In the genomic region with DNA sequence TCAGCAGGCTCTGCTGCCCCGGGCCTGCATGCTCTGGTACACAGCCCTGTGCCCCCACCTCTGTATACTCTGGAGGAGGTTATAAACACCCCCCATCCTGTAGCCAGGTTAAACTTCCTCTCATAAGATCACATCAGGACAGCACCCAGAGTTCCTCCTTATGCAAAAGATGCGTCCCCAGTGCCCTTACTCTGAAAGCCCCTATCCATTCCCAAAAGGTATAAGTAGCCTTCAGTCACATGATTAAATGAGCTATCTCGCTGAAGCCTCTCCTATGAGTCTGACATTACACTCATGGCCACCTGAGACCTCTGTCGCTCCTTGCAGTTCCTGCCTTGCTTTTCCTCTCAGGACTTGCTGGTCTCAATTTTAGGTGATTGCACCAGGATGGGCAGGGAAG, we compare ENCODE assay signal across 21 mouse cellular contexts. TPM values are rescaled to one million over a fixed set of nuclear protein-coding genes. Genes with fewer than 3 reads are reported as not detected.
A peak's percentile ranks its signal among the peaks of the same experiment; 100 is the strongest.
DNase-seq lines count a peak whose midpoint lies in the region; ATAC-seq lines count a peak whose summit lies in the region.
"Had no signal": no experiment of that assay in that cellular context is flagged by ENCODE, and none has a peak within 500 bp of the region (broad histone marks: within the 10 kb centered on the region; RNA-seq: fewer than 3 reads in every experiment).

No protein-coding gene starts in this region.

- no peak overlapping the region for H3K27ac ChIP-seq in embryonic facial prominence, embryonic 12.5 days
- no peak overlapping the region for H3K27ac ChIP-seq in embryonic facial prominence, embryonic 10.5 days (replicated peaks)
- no peak overlapping the region for H3K27ac ChIP-seq in midbrain, embryonic 14.5 days (replicated peaks; ENCODE audit: low read depth, low read length)
- no peak overlapping the region for H3K27ac ChIP-seq in midbrain, embryonic 11.5 days (ENCODE audit: low read depth, low read length)
- H3K27ac ChIP-seq: forebrain, embryonic 10.5 days; forebrain, embryonic 13.5 days; hindbrain, embryonic 10.5 days; hindbrain, embryonic 13.5 days had no signal

- H3K4me3 ChIP-seq in embryonic facial prominence, embryonic 12.5 days, result no peak overlapping the region
- no peak overlapping the region for H3K4me3 ChIP-seq in embryonic facial prominence, embryonic 10.5 days
- H3K4me3 ChIP-seq in midbrain, embryonic 14.5 days (replicated peaks; ENCODE audit: low read depth, low read length), result no peak overlapping the region
- H3K4me3 ChIP-seq in midbrain, embryonic 11.5 days (ENCODE audit: low read depth, low read length), result no peak overlapping the region
- H3K4me3 ChIP-seq: forebrain, embryonic 10.5 days; forebrain, embryonic 13.5 days; hindbrain, embryonic 10.5 days; hindbrain, embryonic 13.5 days had no signal

- no peak for DNase-seq in embryonic facial prominence, embryonic 10.5 days (ENCODE audit: low spot score)
- no peak for DNase-seq in midbrain, embryonic 14.5 days
- no peak for DNase-seq in midbrain, embryonic 11.5 days (ENCODE audit: low spot score, missing footprints)
- DNase-seq in thymus, postnatal 14 days, result peak; percentile 34
- no peak for DNase-seq in thymus, adult 18-20 months
- DNase-seq: adrenal gland, adult 2 months; adrenal gland, postnatal 14 days; cerebellum, adult 11 months; cerebellum, adult 2 months; cerebellum, adult 9-11 months; cerebellum, postnatal 25 days; gastrocnemius, postnatal 10 days; gastrocnemius, postnatal 36 days had no signal

- 0 out of 2 replicates have a peak, but pooled peaks have one; percentile 22 for ATAC-seq in embryonic facial prominence, embryonic 12.5 days (ENCODE audit: insufficient number of reproducible peaks, insufficient read depth, low FRiP score, low TSS enrichment)
- ATAC-seq in midbrain, embryonic 14.5 days (ENCODE audit: low FRiP score, low TSS enrichment), result peak; percentile 31
- ATAC-seq in midbrain, embryonic 11.5 days (ENCODE audit: low FRiP score), result no peak
- ATAC-seq: forebrain, embryonic 13.5 days; forebrain, embryonic 16.5 days; hindbrain, embryonic 16.5 days had no signal

- H3K36me3 ChIP-seq in embryonic facial prominence, embryonic 12.5 days, result no peaks in the 10 kb centered on the region
- H3K36me3 ChIP-seq in embryonic facial prominence, embryonic 10.5 days (replicated peaks), result no peaks in the 10 kb centered on the region
- H3K36me3 ChIP-seq in midbrain, embryonic 14.5 days (ENCODE audit: control insufficient read depth, insufficient read depth, low read length), result no peaks in the 10 kb centered on the region
- H3K36me3 ChIP-seq in midbrain, embryonic 11.5 days (ENCODE audit: control insufficient read depth, insufficient read depth, low read length), result no peaks in the 10 kb centered on the region
- H3K36me3 ChIP-seq: forebrain, embryonic 10.5 days; hindbrain, embryonic 10.5 days; hindbrain, embryonic 13.5 days had no signal

- H3K4me2 ChIP-seq in embryonic facial prominence, embryonic 12.5 days (replicated peaks), result no peak overlapping the region
- H3K4me2 ChIP-seq in midbrain, embryonic 14.5 days (ENCODE audit: low read length), result no peak overlapping the region
- no peak overlapping the region for H3K4me2 ChIP-seq in midbrain, embryonic 11.5 days
- H3K4me2 ChIP-seq: forebrain, embryonic 13.5 days; heart, embryonic 11.5 days; hindbrain, embryonic 13.5 days had no signal

- H3K27me3 ChIP-seq in embryonic facial prominence, embryonic 12.5 days, result no peaks in the 10 kb centered on the region
- no peaks in the 10 kb centered on the region for H3K27me3 ChIP-seq in embryonic facial prominence, embryonic 10.5 days (replicated peaks; ENCODE audit: low read depth, poor library complexity, severe bottlenecking)
- no peaks in the 10 kb centered on the region for H3K27me3 ChIP-seq in midbrain, embryonic 14.5 days (ENCODE audit: control insufficient read depth, insufficient read depth, low read length)
- H3K27me3 ChIP-seq in midbrain, embryonic 11.5 days (ENCODE audit: control insufficient read depth, insufficient read depth, low read length), result no peaks in the 10 kb centered on the region
- H3K27me3 ChIP-seq: forebrain, embryonic 13.5 days; hindbrain, embryonic 13.5 days had no signal

- H3K4me1 ChIP-seq in embryonic facial prominence, embryonic 12.5 days, result no peaks in the 10 kb centered on the region
- H3K4me1 ChIP-seq in embryonic facial prominence, embryonic 10.5 days, result 0 out of 2 replicates have a peak, but pooled peaks cover 3% of the 10 kb centered on the region
- no peaks in the 10 kb centered on the region for H3K4me1 ChIP-seq in midbrain, embryonic 14.5 days (ENCODE audit: control insufficient read depth, insufficient read depth, low read length)
- no peaks in the 10 kb centered on the region for H3K4me1 ChIP-seq in midbrain, embryonic 11.5 days (ENCODE audit: control insufficient read depth, insufficient read depth, low read length)
- H3K4me1 ChIP-seq: forebrain, embryonic 13.5 days; hindbrain, embryonic 10.5 days; hindbrain, embryonic 13.5 days had no signal

- H3K9ac ChIP-seq in embryonic facial prominence, embryonic 12.5 days, result no peak overlapping the region
- no peak overlapping the region for H3K9ac ChIP-seq in midbrain, embryonic 14.5 days (replicated peaks; ENCODE audit: low read length)
- H3K9ac ChIP-seq in midbrain, embryonic 11.5 days (ENCODE audit: low read length), result no peak overlapping the region
- H3K9ac ChIP-seq: forebrain, embryonic 13.5 days; hindbrain, embryonic 13.5 days had no signal

- H3K9me3 ChIP-seq in embryonic facial prominence, embryonic 12.5 days, result no peaks in the 10 kb centered on the region
- H3K9me3 ChIP-seq in embryonic facial prominence, embryonic 10.5 days, result no peaks in the 10 kb centered on the region
- no peaks in the 10 kb centered on the region for H3K9me3 ChIP-seq in midbrain, embryonic 14.5 days (ENCODE audit: control insufficient read depth, low read length)
- no peaks in the 10 kb centered on the region for H3K9me3 ChIP-seq in midbrain, embryonic 11.5 days (ENCODE audit: control insufficient read depth, low read length)
- H3K9me3 ChIP-seq: forebrain, embryonic 10.5 days; forebrain, embryonic 13.5 days; hindbrain, embryonic 10.5 days; hindbrain, embryonic 13.5 days had no signal

- 84% methylated on average over 4 of the region's 4 CpGs for WGBS in embryonic facial prominence, embryonic 12.5 days
- 87% methylated on average over 4 of the region's 4 CpGs for WGBS in embryonic facial prominence, embryonic 10.5 days
- 89% methylated on average over 4 of the region's 4 CpGs for WGBS in midbrain, embryonic 14.5 days
- 84% methylated on average over 4 of the region's 4 CpGs for WGBS in midbrain, embryonic 11.5 days

RNA-seq across cellular contexts. Expression of gene Eci2, which starts 6.7 kb away (rescaled TPM):
- polyA plus RNA-seq in embryonic facial prominence, embryonic 12.5 days (2016; fragmentation: Nextera tagmentation; extraction: Ambion mirVana), result 144 and 146 TPM in 2 replicates
- 91.2 and 105 TPM in 2 replicates for polyA plus RNA-seq in embryonic facial prominence, embryonic 10.5 days (2016; fragmentation: Nextera tagmentation; extraction: Ambion mirVana)
- polyA plus RNA-seq in midbrain, embryonic 14.5 days (2014; fragmentation: Nextera tagmentation; extraction: Ambion mirVana), result 93.9 and 115 TPM in 2 replicates
- 118 and 122 TPM in 2 replicates for polyA plus RNA-seq in midbrain, embryonic 11.5 days (2014; fragmentation: Nextera tagmentation; extraction: Ambion mirVana)
